Mouse (Mus musculus) R1 (cell line): Measurements from ENCODE around the gene Olfr1205.

Experiments used
- DNase-seq: peaks from one replicate; pipeline ENCODE4 v3.0.0-alpha.2; 2018; ENCODE audit warnings: low read depth, low spot score

Gene Olfr1205

DNA sequence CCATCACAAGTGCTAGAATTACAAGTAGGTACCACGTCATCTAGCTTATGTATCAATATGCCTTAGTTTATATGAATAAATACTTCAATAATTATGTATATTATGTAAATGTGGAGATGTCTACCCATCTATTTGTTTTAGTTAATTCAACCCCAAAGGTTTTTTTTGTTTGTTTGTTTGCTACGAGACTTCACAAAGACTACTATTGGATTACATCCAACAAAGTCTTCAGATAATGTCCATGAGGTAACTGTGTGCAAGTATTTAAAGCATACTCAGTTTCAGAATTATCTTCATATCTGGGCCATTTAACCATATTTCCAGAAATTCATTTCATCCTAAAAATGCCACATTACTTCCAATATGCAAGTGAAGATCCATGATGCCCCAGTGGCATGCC is at the start of gene Olfr1205:
Gene Olfr1205, plus strand, starts transcription at position 301 of the 400 bp plus-strand sequence.
- DNase-seq, result no peak

DNA sequence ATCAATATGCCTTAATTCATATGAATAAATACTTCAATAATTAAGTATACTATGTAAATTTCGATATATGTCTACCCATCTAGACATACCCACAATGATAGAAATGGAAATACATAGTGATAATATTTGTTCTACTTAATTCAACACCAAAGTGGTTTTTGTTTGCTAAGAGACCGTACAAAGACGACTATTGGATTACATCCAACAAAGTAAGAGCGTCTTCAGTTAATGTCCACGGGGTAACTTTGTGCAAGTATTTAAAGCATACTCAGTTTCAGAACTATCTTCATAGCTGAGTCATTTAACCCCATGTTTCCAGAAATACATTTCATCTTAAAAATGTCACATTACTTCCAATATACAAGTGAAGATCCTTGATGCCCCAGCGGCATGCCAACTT is 36.8 kb upstream of the Olfr1205 start, which contains the start of gene Olfr1201:
Gene Olfr1201, plus strand, starts transcription at position 301 of the 400 bp plus-strand sequence.
- no peak for DNase-seq

DNA sequence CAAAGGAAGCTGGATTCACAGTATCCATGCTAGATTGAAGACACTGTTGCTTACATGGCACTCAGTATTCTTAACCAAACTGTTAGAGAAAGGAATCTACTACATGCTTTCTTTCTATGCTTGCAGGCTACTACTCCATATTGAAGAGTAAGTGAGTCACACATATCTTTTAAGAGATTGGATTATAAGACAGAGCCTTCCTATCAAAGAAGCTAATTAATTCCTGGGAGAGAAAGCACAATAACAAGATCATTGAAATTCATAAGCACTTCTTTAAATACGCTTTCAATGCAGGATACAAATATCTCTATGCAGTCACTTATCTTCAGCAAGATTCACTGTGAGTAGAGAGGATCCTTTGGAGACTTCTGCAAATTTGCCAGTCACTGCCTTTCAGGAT is 15.3 kb upstream of the Olfr1205 start, which contains the start of gene Olfr1202:
Gene Olfr1202, plus strand, starts transcription at position 301 of the 400 bp plus-strand sequence.
- DNase-seq, result no peak

DNA sequence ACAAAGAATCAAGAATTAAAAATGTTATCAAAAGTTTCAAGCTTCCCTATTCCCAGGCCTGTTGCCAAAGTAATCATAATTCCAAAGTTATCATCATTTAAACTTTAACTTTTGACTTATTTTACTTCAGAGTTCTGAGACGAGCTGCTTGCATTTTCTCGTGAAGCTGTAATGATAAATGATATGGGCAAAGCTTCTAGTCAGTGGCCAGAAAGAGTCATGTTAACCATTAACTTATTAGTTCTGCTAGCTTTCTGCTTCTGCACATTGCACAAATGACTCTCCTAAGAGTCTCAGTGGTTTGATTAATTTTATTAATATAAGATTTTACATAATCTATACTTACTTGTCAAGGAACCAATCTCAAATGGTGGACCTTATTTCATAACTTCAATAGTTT is 8.9 kb downstream of the Olfr1205 start:
- DNase-seq, result no peak

DNA sequence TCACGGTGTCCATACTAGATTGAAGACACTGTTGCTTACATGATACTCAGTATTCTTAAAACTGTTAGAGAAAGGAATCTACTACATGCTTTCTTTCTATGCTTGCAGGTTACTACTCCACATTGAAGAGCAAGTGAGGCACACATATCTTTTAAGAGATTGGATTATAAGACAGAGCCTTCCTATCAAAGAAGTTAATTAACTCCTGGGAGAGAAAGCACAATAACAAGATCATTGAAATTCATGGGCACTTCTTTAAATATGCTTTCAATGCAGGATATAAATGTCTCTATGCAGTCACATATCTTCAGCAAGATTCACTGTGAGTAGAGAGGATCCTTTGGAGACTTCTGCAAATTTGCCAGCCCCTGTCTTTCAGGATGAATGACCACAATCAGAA is 19.5 kb downstream of the Olfr1205 start, which contains the start of gene Olfr1204:
Gene Olfr1204, plus strand, starts transcription at position 301 of the 400 bp plus-strand sequence.
- DNase-seq, result no peak

DNA sequence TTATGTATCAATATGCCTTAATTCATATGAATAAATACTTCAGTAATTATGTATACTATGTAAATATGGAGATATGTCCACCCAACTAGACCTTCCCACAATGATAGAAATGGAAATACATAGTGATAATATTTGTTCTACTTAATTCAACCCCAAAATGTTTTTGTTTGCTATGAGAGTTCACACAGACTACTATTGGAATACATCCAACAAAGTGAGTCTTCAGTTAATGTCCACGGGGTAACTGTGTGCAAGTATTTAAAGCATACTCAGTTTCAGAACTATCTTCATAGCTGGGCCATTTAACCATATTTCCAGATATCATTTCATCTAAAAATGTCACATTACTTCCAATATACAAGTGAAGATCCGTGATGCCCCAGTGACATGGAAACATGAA is 33.4 kb downstream of the Olfr1205 start, which contains the start of gene Olfr1206:
Gene Olfr1206, plus strand, starts transcription at position 301 of the 400 bp plus-strand sequence.
- no peak for DNase-seq
